Mouse (Mus musculus) testis, adult 2 months (tissue): ENCODE measurements around the gene Gpr150.

Source experiments
- CTCF ChIP-seq: fragments of 200-500 bp; IDR thresholded peaks from 2 replicates; pipeline ENCODE4 v1.5.1; 2012; ENCODE audit warnings: low read depth, mild to moderate bottlenecking, inconsistent platforms, low read length, moderate library complexity; ENCODE audit not compliant: control insufficient read depth, insufficient read depth, insufficient replicate concordance
- POLR2A ChIP-seq: fragments of 200-500 bp; IDR thresholded peaks from 2 replicates; pipeline ENCODE4 v1.6.1; 2012; ENCODE audit warnings: low read depth, mild to moderate bottlenecking, inconsistent platforms, low read length, moderate library complexity; ENCODE audit not compliant: control insufficient read depth

- no peak for TF ChIP-seq CTCF
- TF ChIP-seq POLR2A, result no peak
Measured at GRCm38 (mm10) chr13:76057267-76058069, 672 bp upstream of the Gpr150 start.
